Mouse (Mus musculus): ENCODE measurements around the gene Macrod2. TPM values are rescaled to one million over a fixed set of nuclear protein-coding genes. Genes with fewer than 3 reads are reported as not detected.

Gene Macrod2
- polyA plus RNA-seq, 1 experiment from 2014 or later, result 22.7 TPM

DNA sequence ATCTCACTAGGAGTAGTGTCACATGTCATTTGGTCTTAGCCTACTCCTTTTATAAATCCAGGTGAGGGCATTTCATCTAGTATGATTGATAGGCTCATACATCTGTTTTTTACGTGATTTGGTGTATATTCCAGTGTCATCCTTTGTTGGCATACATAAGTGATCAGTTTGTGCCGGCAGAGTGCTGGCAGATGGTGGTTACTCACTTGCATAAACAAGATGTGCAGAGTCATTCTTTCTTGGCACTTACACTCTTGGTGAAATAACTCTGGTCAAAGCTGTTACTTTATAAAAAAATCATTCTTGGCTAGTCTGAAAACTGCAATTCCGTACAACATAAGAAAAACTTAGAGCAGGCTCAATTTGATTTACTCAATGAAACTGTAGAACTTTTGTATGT is 102.6 kb downstream of the Macrod2 start:
- WGBS, result 79% methylated on average over 3 of the region's 3 CpGs
- ATAC-seq (ENCODE audit: insufficient number of reproducible peaks, low FRiP score), result no peak
- H3K4me1 ChIP-seq (replicated peaks), result no peaks in the 10 kb centered on the region; the same call in 1 of the 2 replicates

DNA sequence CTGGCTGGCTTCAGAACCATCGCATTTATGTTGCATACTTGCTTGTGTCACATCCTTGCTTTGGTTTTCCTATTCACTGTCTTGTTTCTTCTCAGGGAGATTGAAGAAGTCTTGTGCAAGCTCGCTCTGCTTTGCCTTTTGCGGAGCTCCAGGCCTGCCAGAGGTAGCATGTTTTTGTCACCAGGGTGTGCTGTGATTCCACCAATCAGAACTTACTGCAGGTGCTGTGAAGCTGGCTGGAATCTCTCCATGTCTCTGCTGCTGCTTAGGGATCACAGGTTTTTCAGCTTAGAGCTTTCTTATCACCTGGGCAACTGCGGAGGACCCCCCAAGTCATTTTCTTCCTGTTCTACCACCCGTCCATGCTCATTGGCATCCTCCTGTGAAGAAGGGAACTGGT is 105.8 kb downstream of the Macrod2 start:
- Histone ChIP-seq H3K36me3 (no peaks in the 10 kb centered on the region), H3K4me1 (replicated peaks) (no peaks in the 10 kb centered on the region; the same call in 1 of the 2 replicates), H3K4me2 (0 out of 2 replicates have a peak overlapping the region, but pooled peaks have one; percentile 34), H3K9ac (no peak overlapping the region), H3K4me3 (no peak overlapping the region), H3K9me3 (replicated peaks) (no peaks in the 10 kb centered on the region), H3K27ac (ENCODE audit: poor library complexity, severe bottlenecking) (no peak overlapping the region), H3K27me3 (replicated peaks) (no peaks in the 10 kb centered on the region)
- no peak for ATAC-seq (ENCODE audit: insufficient number of reproducible peaks, low FRiP score)
- WGBS, result 24% methylated on average over 5 of the region's 5 CpGs

More for the DNA sequence above, 102.6 kb downstream of the Macrod2 start:
- Histone ChIP-seq H3K4me2 (no peak overlapping the region), H3K9me3 (replicated peaks) (no peaks in the 10 kb centered on the region), H3K27ac (ENCODE audit: poor library complexity, severe bottlenecking) (no peak overlapping the region), H3K36me3 (no peaks in the 10 kb centered on the region), H3K27me3 (replicated peaks) (no peaks in the 10 kb centered on the region), H3K9ac (no peak overlapping the region), H3K4me3 (no peak overlapping the region)

DNA sequence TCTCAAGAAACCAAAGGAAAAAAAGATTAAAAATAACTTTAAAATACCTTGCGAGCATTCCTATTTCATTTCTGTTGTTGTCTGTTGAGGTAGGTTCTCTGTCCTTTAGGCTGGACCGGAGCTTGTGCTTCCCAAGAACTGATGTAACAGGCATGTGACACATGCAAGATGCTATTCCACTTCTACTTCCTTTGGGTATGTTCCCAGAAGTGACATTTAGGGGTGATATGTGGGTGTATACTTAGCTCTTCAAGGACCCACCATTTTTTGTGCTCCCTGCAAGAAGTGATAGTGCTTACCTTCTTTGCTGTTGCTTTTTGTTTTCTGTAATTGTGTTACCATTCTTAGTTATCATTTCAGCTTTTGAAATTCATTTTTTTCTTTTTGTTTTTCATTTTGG is 126.4 kb downstream of the Macrod2 start:
- Histone ChIP-seq H3K4me1 (replicated peaks) (no peaks in the 10 kb centered on the region), H3K27me3 (replicated peaks) (no peaks in the 10 kb centered on the region), H3K4me3 (no peak overlapping the region), H3K9me3 (replicated peaks) (no peaks in the 10 kb centered on the region), H3K4me2 (no peak overlapping the region), H3K36me3 (no peaks in the 10 kb centered on the region), H3K9ac (no peak overlapping the region), H3K27ac (ENCODE audit: poor library complexity, severe bottlenecking) (no peak overlapping the region)
- WGBS, result 80% methylated on average over 2 of the region's 2 CpGs
- no peak for ATAC-seq (ENCODE audit: insufficient number of reproducible peaks, low FRiP score)

DNA sequence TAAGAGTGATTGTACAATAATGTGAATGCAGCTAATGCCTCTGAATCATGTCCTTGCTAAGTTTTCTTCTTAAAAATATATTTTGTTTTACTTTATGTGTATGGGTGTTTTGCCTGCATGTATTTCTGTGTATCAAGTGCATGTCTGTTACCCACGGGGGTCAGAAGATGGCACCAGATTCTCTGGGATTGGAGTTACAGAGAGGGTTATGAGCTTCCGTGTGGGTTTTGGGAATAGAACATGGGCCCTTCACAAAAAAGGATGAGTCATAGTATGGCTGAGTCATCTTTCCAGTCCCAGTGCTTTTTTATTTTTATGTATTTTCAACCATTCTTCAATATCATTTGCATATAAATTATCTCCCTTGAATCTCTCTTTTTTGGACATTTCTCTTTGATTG is 135.1 kb downstream of the Macrod2 start:
- Histone ChIP-seq H3K36me3 (no peaks in the 10 kb centered on the region), H3K27me3 (replicated peaks) (no peaks in the 10 kb centered on the region), H3K9ac (no peak overlapping the region), H3K9me3 (replicated peaks) (no peaks in the 10 kb centered on the region), H3K4me3 (no peak overlapping the region), H3K4me1 (replicated peaks) (no peaks in the 10 kb centered on the region), H3K27ac (ENCODE audit: poor library complexity, severe bottlenecking) (no peak overlapping the region), H3K4me2 (no peak overlapping the region)
- WGBS, result 58% methylated on average over 2 of the region's 2 CpGs
- no peak for ATAC-seq (ENCODE audit: insufficient number of reproducible peaks, low FRiP score)

DNA sequence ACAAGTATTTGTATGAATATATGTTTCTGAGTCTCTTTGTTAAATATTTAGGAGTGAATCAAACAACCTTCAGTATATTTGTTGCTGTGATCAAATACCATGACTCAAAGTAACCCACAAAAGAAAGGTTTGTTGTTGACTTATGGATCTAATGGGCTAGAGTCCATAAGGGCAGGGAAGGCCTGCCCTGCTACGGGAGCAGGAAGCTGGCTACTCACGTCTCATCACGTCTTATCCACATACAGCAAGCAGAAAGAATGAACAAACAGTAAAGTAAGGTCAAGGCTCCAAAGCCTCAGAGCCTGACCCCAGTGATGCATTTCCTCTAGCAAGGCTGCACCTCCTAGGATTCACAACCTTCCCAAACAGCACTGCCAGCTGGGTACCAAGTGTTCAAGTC is 136.9 kb downstream of the Macrod2 start:
- WGBS, result 69% methylated on average over 3 of the region's 3 CpGs
- Histone ChIP-seq H3K4me2 (no peak overlapping the region), H3K4me1 (replicated peaks) (no peaks in the 10 kb centered on the region), H3K4me3 (no peak overlapping the region), H3K36me3 (no peaks in the 10 kb centered on the region), H3K27me3 (replicated peaks) (no peaks in the 10 kb centered on the region), H3K9me3 (replicated peaks) (no peaks in the 10 kb centered on the region), H3K27ac (ENCODE audit: poor library complexity, severe bottlenecking) (no peak overlapping the region), H3K9ac (no peak overlapping the region)
- ATAC-seq (ENCODE audit: insufficient number of reproducible peaks, low FRiP score), result no peak

DNA sequence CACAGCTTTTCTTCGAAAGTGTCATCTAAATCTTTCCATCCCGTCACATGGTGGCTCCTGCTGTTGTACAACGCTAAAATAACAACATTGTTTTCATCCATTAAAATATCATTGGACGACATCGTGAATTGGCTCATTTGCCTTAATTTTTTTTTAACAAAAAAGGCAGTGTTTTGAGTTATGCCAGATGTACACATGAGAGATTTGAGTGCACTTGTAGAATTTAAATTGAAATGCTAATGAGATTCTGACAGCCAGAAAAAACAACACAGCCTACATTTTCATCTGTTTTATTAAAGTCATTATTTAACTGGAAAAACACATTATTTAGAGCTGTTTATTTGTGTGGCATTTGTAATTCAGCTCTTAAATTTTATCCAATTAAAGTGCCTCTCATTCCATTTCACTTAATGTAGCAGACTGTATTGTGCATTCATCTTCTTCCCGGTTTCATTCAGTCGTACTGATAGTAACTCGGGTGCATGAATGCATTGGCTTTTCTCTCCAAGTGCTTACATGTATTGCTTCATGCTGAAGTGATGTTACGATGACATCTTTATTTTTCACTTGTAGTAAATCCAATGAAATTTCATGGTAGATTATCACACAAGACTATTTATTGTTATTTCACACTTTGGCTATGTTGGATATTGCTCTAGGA is 137.9 kb downstream of the Macrod2 start:
- Histone ChIP-seq H3K36me3 (no peaks in the 10 kb centered on the region), H3K4me1 (replicated peaks) (no peaks in the 10 kb centered on the region), H3K9me3 (replicated peaks) (no peaks in the 10 kb centered on the region), H3K27me3 (replicated peaks) (no peaks in the 10 kb centered on the region), H3K9ac (no peak overlapping the region), H3K27ac (ENCODE audit: poor library complexity, severe bottlenecking) (no peak overlapping the region), H3K4me3 (no peak overlapping the region), H3K4me2 (no peak overlapping the region)
- WGBS, result 81% methylated on average over 9 of the region's 9 CpGs
- no peak for ATAC-seq (ENCODE audit: insufficient number of reproducible peaks, low FRiP score)

DNA sequence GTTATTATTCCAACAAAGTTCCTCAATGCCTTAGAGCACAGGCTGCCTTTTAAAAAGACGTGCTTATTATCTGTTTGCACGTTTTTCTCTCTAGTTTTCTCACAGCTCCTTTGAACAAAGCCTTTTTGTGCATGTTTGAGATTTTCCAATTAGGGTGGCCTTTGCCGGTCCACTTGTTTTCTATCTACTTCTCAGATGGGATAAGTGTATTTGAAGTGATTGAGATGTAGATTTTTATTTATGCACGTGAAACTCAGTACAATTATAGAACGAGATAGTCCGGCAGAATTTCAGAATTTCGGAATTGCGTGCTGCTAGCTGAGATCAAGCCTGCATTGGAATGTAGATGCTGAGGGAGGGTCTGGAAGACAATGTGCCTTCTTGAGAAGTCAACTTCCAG is 138.5 kb downstream of the Macrod2 start:
- ATAC-seq (ENCODE audit: insufficient number of reproducible peaks, low FRiP score), result no peak
- Histone ChIP-seq H3K27ac (ENCODE audit: poor library complexity, severe bottlenecking) (no peak overlapping the region), H3K27me3 (replicated peaks) (no peaks in the 10 kb centered on the region), H3K4me2 (no peak overlapping the region), H3K4me3 (no peak overlapping the region), H3K9me3 (replicated peaks) (no peaks in the 10 kb centered on the region), H3K9ac (no peak overlapping the region), H3K4me1 (replicated peaks) (no peaks in the 10 kb centered on the region), H3K36me3 (no peaks in the 10 kb centered on the region)
- 71% methylated on average over 8 of the region's 8 CpGs for WGBS

DNA sequence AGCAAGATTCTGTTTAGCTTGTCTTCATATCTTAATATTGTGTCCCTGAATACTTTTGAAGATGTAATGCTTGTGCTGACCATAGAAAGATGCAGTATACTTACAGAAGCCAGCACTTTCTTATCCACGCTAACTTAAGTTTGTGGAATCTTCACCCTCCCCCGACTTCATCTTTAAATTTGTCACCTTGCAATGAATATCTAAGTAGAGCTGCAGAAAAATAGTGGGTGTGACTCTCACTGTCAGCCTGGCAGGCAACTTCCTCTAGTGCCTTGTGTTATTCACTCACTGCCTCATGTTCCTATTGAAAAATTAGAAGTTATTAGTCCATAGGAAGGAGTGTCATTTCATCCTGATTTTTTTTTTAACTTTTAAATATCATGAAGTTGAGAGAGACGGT is 139.5 kb downstream of the Macrod2 start:
- ATAC-seq (ENCODE audit: insufficient number of reproducible peaks, low FRiP score), result no peak
- H3K9me3 ChIP-seq (replicated peaks), result no peaks in the 10 kb centered on the region
- H3K27me3 ChIP-seq (replicated peaks), result no peaks in the 10 kb centered on the region
- no peak overlapping the region for H3K4me3 ChIP-seq
- no peak overlapping the region for H3K27ac ChIP-seq (ENCODE audit: poor library complexity, severe bottlenecking)
- H3K36me3 ChIP-seq, result no peaks in the 10 kb centered on the region
- H3K4me1 ChIP-seq (replicated peaks), result no peaks in the 10 kb centered on the region
- H3K4me2 ChIP-seq, result no peak overlapping the region
- 87% methylated on average over 3 of the region's 3 CpGs for WGBS
- no peak overlapping the region for H3K9ac ChIP-seq

DNA sequence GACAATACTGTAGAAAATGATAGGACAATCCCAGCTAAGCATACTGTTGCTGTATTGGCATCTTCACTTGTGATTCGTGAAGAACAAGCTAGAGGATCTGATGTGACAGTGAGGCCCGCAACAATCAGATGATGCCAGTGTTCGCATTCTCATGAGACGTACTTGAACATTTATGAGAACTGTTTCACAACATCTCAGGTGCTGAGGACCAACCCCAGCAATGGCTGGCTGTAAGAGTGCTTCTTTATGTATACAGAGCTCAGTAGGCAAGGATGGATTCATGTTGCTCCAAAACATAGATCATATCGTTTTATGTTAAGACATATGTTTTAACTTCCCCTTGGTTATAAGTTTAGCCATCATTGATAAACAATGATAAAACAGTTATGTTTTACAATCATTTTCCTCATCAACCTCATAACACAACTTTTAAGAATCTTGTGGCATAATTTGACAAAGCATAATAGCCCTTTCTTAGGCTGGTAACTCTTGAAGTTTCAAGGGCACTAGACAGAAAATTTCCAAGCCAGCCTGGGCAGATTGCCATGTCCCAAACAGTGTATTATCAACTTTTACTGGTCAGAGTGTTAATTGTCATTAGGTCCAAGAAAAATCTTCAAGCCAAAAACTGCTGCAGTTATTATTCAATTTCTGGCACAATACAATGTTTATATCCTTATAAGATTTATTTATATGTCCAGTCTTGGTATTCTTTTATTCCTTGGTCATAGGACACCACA is 140.9 kb downstream of the Macrod2 start:
- Histone ChIP-seq H3K9ac (no peak overlapping the region), H3K4me3 (no peak overlapping the region), H3K9me3 (replicated peaks) (no peaks in the 10 kb centered on the region), H3K27me3 (replicated peaks) (no peaks in the 10 kb centered on the region), H3K4me1 (replicated peaks) (no peaks in the 10 kb centered on the region), H3K4me2 (no peak overlapping the region), H3K27ac (ENCODE audit: poor library complexity, severe bottlenecking) (no peak overlapping the region), H3K36me3 (no peaks in the 10 kb centered on the region)
- ATAC-seq (ENCODE audit: insufficient number of reproducible peaks, low FRiP score), result no peak
- WGBS, result 85% methylated on average over 5 of the region's 5 CpGs

DNA sequence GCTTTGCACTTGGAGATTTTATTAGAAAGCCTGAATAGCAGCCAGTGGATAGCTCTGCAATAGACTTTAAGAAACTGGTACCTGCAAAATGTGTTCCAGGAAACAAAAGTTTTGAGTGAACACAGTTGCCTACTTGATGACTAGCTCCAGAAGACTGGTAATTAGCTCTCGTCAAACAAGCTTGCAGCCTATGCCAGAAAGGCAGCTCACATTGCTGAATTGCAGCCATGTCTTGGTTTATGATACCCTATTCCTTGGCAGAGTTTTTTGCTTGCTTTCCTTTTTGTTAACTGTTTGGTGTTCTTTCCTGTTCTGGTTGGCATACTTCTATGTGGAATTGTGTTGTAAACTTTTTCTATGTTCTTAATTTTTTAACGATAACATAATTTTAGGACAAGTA is 154.2 kb downstream of the Macrod2 start:
- ATAC-seq (ENCODE audit: insufficient number of reproducible peaks, low FRiP score), result no peak
- Histone ChIP-seq H3K36me3 (no peaks in the 10 kb centered on the region), H3K9me3 (replicated peaks) (no peaks in the 10 kb centered on the region), H3K27ac (ENCODE audit: poor library complexity, severe bottlenecking) (no peak overlapping the region), H3K4me3 (no peak overlapping the region), H3K4me1 (replicated peaks) (no peaks in the 10 kb centered on the region), H3K9ac (no peak overlapping the region), H3K27me3 (replicated peaks) (no peaks in the 10 kb centered on the region), H3K4me2 (no peak overlapping the region)
- 73% methylated on average over 2 of the region's 2 CpGs for WGBS

DNA sequence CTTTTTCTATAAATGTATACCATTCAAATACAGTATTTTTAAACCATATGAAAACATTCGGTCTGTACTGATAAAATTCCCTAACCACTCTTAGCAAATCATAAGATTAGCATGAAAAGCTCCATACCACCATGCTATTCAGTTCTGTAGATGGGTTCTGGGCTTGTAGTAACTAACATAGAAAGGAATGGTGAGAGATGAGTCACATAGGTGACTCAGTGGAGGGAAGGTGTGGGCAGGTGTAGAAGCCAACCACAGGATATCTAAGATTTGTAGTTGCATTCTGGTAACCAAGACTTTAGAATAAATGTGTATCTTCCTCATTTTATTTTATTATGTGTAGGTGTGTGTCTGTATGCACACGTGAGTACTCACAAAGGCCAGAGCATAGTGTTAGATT is 166.3 kb downstream of the Macrod2 start:
- no peak overlapping the region for H3K4me3 ChIP-seq
- H3K4me1 ChIP-seq (replicated peaks), result no peaks in the 10 kb centered on the region
- H3K9me3 ChIP-seq (replicated peaks), result no peaks in the 10 kb centered on the region
- H3K4me2 ChIP-seq, result no peak overlapping the region
- ATAC-seq (ENCODE audit: insufficient number of reproducible peaks, low FRiP score), result no peak
- H3K27me3 ChIP-seq (replicated peaks), result no peaks in the 10 kb centered on the region
- WGBS, result 79% methylated on average over 2 of the region's 2 CpGs
- H3K27ac ChIP-seq (ENCODE audit: poor library complexity, severe bottlenecking), result no peak overlapping the region
- H3K9ac ChIP-seq, result no peak overlapping the region
- H3K36me3 ChIP-seq, result no peaks in the 10 kb centered on the region

DNA sequence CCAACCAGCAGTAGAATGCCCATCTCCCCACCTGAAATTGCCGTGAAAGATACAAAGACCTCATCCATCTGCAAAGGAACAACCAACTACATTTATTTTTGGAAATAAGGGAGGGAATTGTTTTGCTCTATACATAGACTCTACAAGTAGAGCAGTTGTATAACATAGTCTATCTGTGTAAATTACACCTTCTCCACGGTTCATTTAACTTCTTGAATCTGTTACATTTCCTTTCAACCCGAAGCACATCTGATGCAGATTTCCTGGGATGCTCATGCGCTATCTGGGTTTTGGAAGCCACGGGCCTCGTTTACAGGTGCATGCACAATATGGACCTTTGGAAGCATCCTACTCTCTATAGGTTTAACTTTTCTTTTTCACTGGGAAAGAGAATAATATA is 175.8 kb downstream of the Macrod2 start:
- no peaks in the 10 kb centered on the region for H3K36me3 ChIP-seq
- no peak overlapping the region for H3K4me3 ChIP-seq
- peaks cover 12% of the 10 kb centered on the region for H3K4me1 ChIP-seq (replicated peaks)
- H3K9me3 ChIP-seq (replicated peaks), result no peaks in the 10 kb centered on the region
- H3K27ac ChIP-seq (ENCODE audit: poor library complexity, severe bottlenecking), result no peak overlapping the region
- no peak for ATAC-seq (ENCODE audit: insufficient number of reproducible peaks, low FRiP score)
- 78% methylated on average over 6 of the region's 6 CpGs for WGBS
- no peak overlapping the region for H3K9ac ChIP-seq
- no peaks in the 10 kb centered on the region for H3K27me3 ChIP-seq (replicated peaks)
- no peak overlapping the region for H3K4me2 ChIP-seq

Data from heart, embryonic 12.5 days (tissue).